Mouse (Mus musculus) embryo, embryonic 10.5 days (tissue): ENCODE data around the gene Omg.

Experiments used
- DNase-seq: peaks from one replicate; pipeline ENCODE4 v3.0.0-alpha.2; 2015; ENCODE audit warnings: low spot score

The Omg gene

GRCm38 (mm10) chr11:79503845-79504244 is at the start of gene Omg:
Omg (minus strand) TSS chr11:79504084.
- no peak for DNase-seq

GRCm38 (mm10) chr11:79552622-79553021 is 48.7 kb upstream of the Omg start:
- no peak for DNase-seq

- DNase-seq: no peak
These were observed 32.4 kb upstream of the Omg start for GRCm38 (mm10) chr11:79536293-79536692.

GRCm38 (mm10) chr11:79535554-79535953 is 31.7 kb upstream of the Omg start:
- DNase-seq: no peak

DNA sequence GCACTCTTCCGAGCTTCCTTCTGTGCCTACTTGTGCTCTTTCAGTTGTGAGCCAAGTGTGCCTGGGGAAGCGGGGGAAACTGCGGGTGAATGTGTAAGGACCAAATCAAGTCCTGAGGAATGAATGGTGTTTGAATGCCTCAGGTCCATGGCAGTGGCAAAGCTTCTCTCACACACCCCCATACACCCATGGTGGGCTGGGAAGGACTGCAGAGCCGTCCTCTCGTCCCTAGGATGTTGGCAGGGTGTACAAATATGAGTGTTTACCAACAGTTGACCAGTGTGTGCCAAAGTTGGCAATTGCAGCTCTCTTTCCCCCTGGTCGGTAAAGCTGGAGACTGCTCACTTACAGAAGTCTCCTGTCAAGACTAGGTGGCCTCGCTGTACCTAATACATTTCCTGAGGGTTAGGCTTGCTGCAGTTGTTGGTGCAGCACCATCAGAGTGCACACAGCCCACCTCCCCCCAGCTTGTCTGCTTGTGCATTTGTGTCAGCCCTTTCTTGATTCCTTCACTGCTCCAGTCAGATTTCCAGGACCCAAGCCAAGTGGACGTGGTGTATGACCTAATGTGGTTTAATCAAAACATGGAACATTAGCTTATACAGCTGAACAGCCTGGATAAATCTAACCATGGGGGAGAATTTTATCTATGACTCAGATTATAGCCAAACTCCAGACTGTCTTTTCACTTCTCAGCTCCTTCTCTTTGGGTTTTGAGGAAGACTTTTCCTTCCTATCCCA is 30.2 kb upstream of the Omg start:
- no peak for DNase-seq

DNA sequence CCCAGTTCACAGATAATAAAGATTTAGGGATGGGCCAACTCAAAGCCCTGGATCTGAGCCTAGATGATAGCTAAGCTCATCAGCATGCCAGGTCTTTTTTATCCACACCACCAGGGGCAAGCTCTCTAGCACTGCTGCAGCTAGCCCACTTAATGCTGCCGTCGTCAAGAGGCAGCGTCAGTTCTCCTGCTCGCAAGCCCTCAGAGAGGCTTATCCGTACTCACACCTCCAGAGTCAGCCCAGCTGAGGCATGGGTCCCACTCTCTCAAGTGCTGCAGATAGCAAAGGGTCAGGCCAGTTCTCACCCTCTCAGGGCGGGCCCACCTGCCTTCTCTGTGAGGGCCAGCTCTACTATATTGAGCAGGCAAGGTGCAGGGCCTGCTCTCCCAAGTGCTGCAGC is 29.4 kb upstream of the Omg start:
- DNase-seq: no peak

DNA sequence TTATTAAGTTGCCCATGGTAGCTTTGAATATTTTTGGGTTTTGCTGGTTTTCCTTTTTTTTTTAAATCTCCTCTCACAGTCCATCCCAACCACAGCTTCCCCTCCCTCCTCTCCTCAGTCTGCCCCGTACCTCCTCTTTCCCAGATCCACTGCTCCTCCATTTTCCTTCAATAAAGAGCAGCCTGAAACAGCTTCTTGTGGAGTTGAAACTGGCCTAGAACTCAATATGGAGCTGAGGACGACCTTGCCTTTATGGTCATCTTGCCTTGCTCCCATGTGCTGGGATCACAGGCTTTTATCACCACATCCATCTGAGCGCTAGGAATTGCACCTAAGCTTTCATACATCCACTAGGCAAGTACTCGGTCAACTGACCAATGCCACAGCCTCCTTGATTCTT is 27.6 kb upstream of the Omg start:
- no peak for DNase-seq

DNA sequence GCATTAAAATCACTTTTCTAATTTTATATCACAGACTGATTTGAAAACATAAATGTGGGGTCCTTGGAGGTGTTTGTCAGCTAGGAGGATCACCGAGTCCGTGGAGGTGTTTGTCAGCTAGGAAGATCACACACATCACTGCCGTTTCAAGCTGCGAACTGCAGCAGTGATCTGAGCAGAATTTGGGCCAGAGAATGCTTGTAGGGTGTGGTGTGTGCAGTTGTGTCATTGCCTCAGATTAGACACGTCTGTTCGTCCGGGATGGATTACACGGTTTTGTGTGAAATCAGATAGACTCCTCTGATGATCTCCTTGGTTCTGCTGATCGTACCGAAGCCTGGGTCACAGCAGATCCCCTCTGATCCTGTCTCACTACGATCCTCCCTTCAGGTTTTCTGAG is 26.9 kb upstream of the Omg start:
- DNase-seq: no peak

GRCm38 (mm10) chr11:79530333-79530761 is 26.5 kb upstream of the Omg start, which contains the start of the genes Evi2 and Evi2a:
Evi2 (minus strand) TSS chr11:79530589.
Evi2a (minus strand) TSS chr11:79530609.
- DNase-seq: no peak

- no peak for DNase-seq
These were observed 25.9 kb upstream of the Omg start for GRCm38 (mm10) chr11:79529736-79530135.

- no peak for DNase-seq
These were observed 25.3 kb upstream of the Omg start for GRCm38 (mm10) chr11:79529226-79529625.

GRCm38 (mm10) chr11:79528601-79529000 is 24.7 kb upstream of the Omg start:
- no peak for DNase-seq

DNA sequence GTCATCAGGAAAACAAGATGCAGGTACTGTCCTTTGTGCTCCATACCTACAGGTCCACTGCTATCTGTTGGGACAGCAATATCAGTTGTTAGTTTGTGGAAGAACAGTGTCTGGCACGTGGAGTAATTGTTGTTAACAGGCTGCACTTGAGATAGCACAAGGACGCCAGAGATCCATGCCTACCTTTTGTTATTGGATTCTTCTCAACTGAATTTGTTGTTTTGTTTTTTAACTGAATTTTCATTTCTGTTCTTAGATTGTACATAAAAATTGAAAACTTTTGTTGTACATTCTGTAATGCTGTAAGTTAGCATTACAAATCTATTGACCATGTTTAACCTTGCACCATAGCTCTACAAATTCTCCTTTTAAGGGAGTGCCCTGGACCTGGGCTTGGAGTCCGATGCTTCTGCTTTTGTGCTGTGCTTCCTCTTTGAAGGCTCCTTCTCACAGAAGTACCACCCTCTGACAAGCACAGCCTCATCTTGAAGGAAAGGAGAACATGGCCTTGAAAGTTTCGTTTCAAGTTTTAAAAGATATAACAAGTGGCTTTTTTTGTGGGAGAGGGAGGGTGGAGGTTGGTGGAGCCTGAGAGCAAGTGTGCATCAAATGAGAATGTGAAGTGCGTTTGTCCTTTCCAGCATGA is 24.0 kb upstream of the Omg start:
- DNase-seq: no peak

DNA sequence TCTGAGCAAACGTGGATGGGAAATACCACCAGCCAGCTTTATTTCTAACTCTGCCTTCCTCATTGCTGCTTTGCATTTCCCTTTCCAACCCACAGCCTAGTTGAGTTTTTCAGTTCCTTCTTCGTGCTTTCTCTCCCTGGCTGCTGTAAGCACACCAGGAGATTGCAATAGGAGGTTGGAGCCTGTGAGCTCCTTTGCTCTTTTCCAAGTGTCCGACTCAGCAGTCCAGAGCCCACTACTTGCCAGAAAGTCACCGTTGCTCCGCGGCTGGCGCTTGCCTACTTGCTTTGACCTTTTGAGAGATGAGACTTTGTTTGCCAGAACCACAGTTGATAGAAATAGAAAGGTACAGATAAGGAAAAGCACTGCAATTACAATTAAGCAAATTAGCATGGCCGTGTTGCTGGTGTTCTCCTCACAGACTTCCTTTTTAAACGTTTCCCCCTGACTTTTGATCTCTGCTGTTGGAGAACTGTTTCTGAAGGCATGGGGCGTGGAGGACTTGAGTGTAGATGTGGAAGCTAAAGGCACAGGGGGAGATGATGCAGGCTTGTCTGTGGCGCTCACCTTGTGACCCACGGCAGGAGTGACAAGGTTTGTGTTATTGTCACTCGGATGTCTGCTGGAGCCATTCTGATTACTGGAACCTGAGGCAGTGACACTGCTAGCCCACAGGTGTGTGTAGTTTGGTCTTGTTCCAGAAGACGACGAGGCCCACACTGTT is 23.3 kb upstream of the Omg start:
- no peak for DNase-seq

GRCm38 (mm10) chr11:79526549-79526948 is 22.7 kb upstream of the Omg start:
- no peak for DNase-seq

DNA sequence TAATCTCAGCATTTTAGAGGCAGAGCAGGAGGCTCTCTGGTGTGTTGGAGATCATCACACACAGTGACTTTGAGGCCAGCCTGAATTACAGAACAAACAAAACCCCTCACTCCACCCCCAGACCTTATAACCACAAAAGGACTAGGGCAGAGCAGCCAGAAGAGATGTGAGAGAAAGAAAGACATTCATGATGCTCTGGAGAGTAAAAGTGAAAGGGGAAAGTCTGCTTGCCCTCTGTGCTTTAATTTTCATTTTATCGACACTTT is 20.4 kb upstream of the Omg start:
- no peak for DNase-seq

DNA sequence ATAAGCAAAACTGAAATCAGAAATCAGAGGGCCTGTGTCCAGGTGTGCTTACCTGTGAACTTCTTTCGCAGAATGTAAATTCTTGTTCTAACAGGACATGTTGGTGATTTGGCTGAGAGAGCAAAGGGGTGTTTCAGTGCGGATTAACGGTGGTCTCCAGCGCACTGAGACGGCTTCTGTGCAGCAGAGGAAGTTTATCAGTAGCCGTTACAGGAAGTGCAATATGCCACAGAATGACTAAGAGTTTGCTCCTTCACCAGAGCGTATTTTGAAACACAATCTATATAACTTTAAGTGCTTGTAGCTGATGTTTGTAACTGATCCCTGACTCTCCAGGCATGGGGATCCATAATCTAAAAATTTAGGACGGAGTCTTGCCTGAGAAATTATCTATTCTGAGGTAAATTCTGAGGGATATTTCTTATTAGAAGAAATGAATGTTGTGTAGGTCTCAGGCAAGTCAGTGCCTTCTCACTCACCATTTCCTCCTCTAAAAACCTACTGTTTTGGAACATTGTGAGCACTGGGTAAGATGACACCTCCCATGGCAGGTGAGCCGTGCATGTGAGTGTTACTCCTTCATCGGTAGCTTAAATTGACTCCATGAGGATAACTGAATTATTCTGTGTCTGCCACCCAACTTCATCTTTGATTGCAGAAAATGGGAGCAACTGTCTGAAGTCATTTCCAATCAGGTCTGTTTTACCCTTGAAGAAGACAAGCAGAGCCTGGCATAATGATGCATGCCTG is 19.9 kb upstream of the Omg start, which contains the start of gene Evi2b:
Evi2b (minus strand) TSS at position 203 of the 750 bp plus-strand sequence.
- no peak for DNase-seq

GRCm38 (mm10) chr11:79522944-79523343 is 19.1 kb upstream of the Omg start:
- DNase-seq: no peak

GRCm38 (mm10) chr11:79521930-79522329 is 18.0 kb upstream of the Omg start:
- DNase-seq: no peak

GRCm38 (mm10) chr11:79520772-79521171 is 16.9 kb upstream of the Omg start:
- no peak for DNase-seq

DNA sequence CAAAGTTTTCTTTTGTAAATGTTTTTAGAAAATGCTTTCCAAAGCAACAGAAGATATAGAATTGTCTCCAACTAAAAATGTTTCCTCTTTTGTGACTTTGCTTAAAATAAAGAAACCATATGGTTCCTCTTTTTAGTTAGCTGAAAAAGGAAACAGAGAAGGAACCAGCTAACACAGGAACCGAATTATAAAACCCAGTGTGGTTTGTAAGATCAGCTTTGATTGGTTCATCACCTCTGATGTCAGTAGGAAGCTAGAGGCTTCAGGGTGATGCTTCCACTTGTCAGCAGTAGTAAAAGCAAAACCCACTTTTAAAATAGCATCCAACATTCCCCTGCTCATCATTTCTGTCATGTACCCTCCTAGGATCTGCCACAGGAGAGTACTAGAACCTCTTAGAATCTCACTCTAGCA is 16.0 kb upstream of the Omg start:
- DNase-seq: no peak

DNA sequence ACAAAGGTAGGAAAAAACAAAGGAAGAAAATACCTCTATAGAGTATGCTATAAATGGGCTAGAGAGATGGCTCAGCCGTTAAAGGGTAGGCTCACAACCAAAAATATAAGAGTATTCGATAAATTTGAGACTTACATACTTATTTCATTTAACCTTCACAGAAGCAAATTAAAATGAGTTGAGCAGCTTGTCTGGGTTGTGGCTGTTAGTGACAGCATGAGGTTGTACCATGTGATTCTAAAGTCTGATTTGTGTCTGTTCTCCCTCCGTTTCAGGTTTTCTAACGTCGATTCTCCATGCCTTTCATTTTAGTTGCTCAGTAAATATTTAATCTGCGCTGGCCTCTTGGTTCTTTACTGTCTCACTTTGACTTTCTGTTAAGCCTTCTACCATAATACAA is 15.4 kb upstream of the Omg start:
- no peak for DNase-seq
